Mouse (Mus musculus) kidney, adult 9 months (tissue): ENCODE data around the gene Znrf3.

ENCODE experiments used
- DNase-seq: peaks from one replicate; pipeline ENCODE4 v3.0.0; 2022

Gene Znrf3

DNA sequence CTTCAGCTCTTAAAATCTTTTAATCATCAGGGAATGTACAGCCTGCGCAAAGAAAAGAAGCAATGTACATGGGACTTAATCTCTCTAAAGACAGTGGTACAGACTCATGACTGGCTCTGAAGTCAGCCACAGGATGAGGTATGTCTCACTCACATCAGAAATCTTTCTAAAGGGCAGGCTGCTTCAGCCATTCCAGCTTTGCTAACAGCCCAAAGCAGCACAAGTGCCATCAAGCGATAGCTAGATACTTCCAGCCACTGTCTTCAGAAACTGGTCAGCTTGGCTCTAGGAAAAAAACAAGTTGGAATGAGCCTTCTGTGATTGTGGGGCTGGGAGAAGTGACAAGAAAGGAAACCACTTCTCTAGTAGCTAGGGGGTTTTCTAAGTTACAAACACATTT lies 7.0 kb downstream of the Znrf3 start:
- DNase-seq, result no peak

GRCm38 (mm10) chr11:5436988-5437387 lies 7.7 kb downstream of the Znrf3 start:
- DNase-seq, result no peak

- no peak for DNase-seq
These were observed 9.2 kb downstream of the Znrf3 start for GRCm38 (mm10) chr11:5435493-5435892.

- DNase-seq, result no peak
These were observed 12.3 kb downstream of the Znrf3 start for GRCm38 (mm10) chr11:5432330-5432729.

DNA sequence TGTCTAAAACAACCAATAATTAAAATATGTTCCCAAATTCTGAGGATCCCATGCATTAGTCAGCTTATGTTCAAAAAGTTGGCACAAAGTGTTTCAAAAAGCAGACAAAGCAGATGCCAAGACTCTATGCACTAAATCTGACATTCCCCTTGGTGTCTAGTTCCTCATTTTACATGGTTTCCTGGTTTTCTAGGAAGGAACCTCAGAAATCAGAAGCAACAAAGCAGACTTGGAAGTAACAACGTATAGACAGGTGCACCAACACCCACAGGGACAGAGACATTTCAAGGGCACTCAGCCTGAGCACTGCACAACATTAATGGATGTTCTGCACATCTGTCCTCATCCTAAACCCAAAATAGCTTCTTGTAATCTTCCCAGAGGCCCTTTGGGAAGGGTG lies 13.8 kb downstream of the Znrf3 start:
- no peak for DNase-seq

DNA sequence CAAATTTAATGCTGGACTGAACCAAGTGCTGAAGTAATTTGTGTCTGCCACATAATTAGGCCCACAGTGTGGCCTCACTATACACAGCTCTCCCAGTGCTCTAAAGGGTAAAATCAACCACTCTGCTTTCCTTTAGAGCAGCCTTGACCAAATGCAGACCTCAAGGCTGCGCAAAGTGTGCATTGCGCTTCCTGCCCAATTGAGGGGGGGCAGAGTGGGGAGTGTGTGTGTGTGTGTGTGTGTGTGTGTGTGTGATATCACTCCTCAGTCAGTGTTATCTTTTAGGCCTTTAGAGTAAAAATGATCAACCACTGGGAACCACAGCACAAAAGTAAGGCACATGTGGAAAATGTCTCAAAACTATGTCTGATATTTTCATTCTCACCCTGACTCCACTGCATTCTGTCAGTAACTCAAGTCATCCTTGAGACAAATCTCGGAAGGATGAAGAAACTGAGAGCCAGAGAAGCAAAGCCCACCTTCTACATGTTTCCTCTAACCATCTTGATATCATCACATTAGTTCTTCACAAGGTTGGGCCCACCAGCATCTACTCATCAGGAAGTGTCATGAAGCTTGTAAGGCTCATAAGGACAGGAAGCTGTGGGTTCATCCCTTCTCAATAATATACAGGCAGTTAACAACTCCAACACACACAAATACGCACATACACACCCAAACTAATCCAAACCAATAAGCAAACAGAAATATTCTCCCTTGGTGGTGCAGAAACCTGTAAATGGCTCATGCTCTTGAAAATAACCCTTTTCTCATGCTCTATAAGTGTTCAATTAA lies 15.1 kb downstream of the Znrf3 start:
- no peak for DNase-seq

- no peak for DNase-seq
These were observed 17.4 kb downstream of the Znrf3 start for GRCm38 (mm10) chr11:5427251-5427650.

DNA sequence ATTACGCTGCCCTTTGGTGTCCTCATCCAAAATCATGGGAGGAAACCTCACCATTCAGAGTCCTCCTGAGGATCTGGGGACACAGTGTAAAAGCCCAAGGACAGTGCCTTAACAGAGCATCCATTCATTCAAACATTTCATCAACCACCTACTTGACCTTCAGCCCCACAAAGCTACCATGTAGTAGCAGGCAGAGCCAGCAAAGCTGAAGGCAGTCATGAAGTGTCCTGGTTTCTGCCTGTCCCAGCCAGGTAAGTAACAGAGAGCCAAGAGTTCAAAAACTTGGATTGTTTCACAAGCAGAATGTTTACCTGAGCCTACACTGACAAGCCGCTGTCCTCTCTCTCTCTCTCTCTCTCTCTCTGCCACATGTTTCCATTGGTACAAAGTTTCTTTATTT lies 18.3 kb downstream of the Znrf3 start:
- no peak for DNase-seq

DNA sequence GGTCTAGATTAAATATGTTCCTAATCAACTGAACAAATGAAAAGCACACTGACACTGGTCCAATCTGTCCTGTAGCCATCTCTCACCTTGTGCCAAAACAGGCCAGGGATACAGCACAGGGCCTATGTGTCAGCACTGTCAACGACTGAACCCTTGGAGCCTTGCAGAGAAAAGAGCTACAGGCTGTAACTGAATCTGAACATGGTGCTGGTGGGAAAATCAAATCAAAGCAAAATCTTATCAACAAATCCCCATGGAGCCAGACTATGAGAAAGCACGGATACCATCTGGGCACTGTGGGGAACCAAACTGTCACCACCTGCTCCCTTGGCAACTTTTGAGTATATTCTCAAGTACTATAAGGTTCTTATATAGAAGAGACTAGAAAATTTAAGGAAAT lies 19.5 kb downstream of the Znrf3 start:
- no peak for DNase-seq

DNA sequence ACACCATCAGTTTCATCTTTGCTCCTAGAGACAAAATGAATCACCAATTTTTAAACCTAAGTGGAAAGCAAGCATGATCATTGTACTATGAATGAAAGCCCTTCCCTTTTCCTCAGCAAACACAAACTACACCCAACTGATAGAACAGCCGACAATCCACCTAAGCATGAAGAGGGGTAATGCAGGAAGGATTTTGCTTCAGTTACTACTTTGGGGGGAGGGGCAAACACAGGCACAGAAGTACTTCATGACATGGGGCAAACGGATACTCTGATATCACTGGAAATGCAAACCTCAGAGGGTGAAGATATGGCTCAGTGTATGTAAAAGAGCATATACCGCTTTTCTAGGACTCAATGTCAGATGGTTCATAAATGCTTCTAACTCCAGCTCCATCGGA lies 20.5 kb downstream of the Znrf3 start:
- DNase-seq, result no peak

DNA sequence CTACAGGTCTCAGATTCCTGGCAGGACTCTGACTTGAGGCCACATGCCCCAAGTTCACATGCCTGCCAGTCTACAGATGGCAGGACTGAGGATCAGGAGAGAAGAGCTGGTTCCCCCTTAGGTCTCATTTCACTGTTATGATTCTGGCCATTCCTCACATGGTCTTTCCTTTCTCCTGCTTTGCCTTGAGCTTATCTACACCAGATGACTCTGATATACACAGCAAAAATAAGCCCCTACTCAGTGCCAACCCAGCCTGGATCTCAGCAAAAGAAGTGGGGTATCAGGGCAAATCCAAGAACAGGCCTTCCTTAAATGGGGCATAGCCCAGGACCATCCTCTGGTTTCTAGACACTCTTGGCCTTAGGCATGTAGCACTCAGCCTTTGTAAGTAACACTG lies 21.6 kb downstream of the Znrf3 start:
- no peak for DNase-seq

- DNase-seq, result no peak
These were observed 22.4 kb downstream of the Znrf3 start for GRCm38 (mm10) chr11:5422252-5422636.

GRCm38 (mm10) chr11:5421506-5422251 lies 23.0 kb downstream of the Znrf3 start:
- DNase-seq, result peak; percentile 86

- peak; percentile 67 for DNase-seq
These were observed 28.9 kb downstream of the Znrf3 start for GRCm38 (mm10) chr11:5415617-5416338.

DNA sequence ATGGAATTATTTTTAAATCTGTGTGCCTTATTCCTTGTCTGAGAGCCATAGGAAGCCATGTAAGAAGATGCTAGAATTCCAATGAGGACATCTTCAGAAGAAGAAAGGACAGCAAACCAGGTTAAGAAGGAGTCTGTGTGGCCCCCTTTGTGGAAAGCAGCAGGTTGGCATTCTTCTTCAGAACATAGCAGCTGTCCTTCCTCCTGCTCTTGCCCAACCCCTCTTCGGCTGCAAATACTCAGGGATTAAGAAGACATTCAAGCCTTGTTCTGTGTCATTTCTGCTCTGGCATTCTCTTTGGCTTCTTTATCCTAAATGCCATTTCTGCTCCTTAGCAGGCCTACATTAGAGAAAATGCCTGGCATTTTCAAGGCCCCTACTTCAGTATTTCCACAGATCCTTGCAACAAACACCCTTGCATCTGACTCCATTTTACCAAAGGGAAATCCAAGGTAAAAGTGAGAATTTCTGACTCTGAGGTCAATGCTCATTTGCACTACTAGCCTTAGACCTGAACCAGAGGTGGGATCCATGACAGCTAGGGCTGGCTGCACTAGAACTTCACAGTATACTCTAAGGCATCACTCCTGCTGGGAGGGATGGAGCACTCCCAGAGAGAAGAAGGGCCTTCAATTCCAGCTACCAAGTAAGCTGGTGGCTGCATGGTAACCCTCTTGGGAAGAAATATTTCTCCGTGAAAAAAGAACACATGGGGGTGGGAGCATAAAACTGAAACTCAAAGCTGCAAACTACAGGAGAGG lies 29.6 kb downstream of the Znrf3 start:
- DNase-seq, result no peak

- DNase-seq, result peak; percentile 45
These were observed 31.9 kb downstream of the Znrf3 start for GRCm38 (mm10) chr11:5412644-5413190.

GRCm38 (mm10) chr11:5411577-5411976 lies 33.1 kb downstream of the Znrf3 start:
- peak; percentile 40 for DNase-seq

DNA sequence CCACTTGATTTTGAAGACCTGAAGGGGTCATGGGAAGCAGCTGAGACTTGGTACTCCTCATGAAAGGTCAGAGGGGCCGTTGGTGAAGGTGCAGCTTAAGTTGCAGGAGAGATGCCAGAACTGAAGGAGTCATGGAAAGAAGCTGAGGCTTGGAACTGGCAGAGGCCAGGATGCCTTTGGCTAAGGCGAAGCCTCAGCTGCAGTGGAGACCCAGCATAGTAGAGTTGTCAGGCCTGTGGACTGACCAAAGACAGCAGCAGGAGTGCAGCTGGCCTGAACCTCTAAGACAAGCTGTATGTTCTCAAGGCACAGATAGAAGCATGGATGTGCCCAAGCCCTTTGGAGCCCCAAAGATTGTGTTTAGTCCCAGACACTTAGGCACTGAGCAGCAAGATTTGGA lies 40.5 kb downstream of the Znrf3 start:
- no peak for DNase-seq

DNA sequence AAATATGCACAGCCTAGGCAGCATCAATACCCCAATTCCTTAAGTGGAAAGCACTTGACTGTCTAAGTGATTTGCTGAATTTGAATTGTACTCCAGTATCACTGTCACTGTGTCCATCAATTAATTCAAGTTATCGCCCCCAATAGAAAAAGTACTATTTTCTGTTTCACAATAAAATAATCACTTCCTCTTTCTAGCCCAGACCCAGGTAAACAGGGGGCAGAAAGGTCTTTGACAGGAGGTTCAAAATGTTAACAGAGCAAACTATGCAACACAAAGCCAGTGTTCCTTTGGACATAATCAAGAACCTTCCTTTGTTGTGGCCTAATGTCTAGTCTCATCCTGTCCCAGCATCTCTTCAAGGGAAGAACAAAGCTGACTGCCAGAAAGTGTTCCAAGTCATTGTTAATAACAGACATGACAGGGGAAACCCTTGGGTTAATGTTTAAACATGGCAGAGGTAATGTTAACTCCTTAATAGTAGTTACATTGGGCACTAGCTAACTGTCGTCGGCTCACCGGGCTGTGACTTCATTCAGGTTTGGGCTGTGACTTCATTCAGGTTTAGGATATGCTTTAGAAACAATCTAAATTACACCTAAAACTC lies 42.4 kb downstream of the Znrf3 start:
- peak; percentile 83 for DNase-seq

- no peak for DNase-seq
These were observed 46.2 kb downstream of the Znrf3 start for GRCm38 (mm10) chr11:5398301-5399053.
